Mouse (Mus musculus) CH12.LX (cell line): ENCODE measurements around the gene Hs1bp3. TPM values are rescaled to one million over a fixed set of nuclear protein-coding genes. Genes with fewer than 3 reads are reported as not detected.

Experiments
- DNase-seq: peaks from one replicate; pipeline ENCODE4 v3.0.0-alpha.2; 2013; ENCODE audit errors: extremely low read depth
- H3K27ac ChIP-seq: 2 replicates; pipeline ENCODE4 v1.5.1; 2012; ENCODE audit warnings: low read depth, mild to moderate bottlenecking, control low read depth, moderate library complexity; ENCODE audit not compliant: insufficient read depth
- H3K27me3 ChIP-seq: replicated peaks from 2 replicates; pipeline ENCODE3; 2012; ENCODE audit warnings: inconsistent platforms
- H3K36me3 ChIP-seq, 2 experiments: replicated peaks in 1 of 2; 2 replicates each; pipeline versions ENCODE3 to v1.6.1; 2012; ENCODE audit warnings: inconsistent platforms in 1 of 2, low read length in 1 of 2, mild to moderate bottlenecking in 1 of 2, mixed read lengths in 1 of 2, moderate library complexity in 1 of 2; ENCODE audit not compliant: control insufficient read depth in 1 of 2, insufficient read depth in 1 of 2
- H3K4me1 ChIP-seq, 2 experiments: 2 replicates each; pipeline ENCODE4 v1.6.1; 2012; ENCODE audit warnings: inconsistent platforms in 1 of 2, moderate library complexity in 1 of 2; ENCODE audit not compliant: insufficient read depth in 2 of 2, control insufficient read depth in 1 of 2
- H3K4me2 ChIP-seq: 2 replicates; pipeline ENCODE4 v1.6.1; 2012; ENCODE audit warnings: low read depth, mild to moderate bottlenecking, control low read depth; ENCODE audit not compliant: poor library complexity, insufficient read depth, severe bottlenecking
- H3K4me3 ChIP-seq, 3 experiments: fragments of 150-350 bp in 1 of 3; sonication (generic) in 1 of 3; replicated peaks in 1 of 3; 2 replicates each; pipeline versions ENCODE3 to v1.5.1; 2011 to 2012; ENCODE audit warnings: low read depth in 2 of 3, low read length in 2 of 3, mild to moderate bottlenecking in 2 of 3, moderate library complexity in 2 of 3, control low read depth in 1 of 3, improper control_type of control experiment in 1 of 3, inconsistent platforms in 1 of 3, mixed read lengths in 1 of 3; ENCODE audit not compliant: poor library complexity in 1 of 3
- H3K79me2 ChIP-seq: replicated peaks from 2 replicates; pipeline ENCODE4 v1.6.1; 2012; ENCODE audit warnings: mild to moderate bottlenecking, moderate library complexity; ENCODE audit not compliant: control insufficient read depth, poor library complexity, insufficient read depth, severe bottlenecking; ENCODE audit errors: extremely low read depth
- H3K9ac ChIP-seq: 2 replicates; pipeline ENCODE4 v1.6.1; 2012; ENCODE audit warnings: low read depth, mild to moderate bottlenecking, control low read depth, moderate library complexity; ENCODE audit not compliant: insufficient read depth
- H3K9me3 ChIP-seq: replicated peaks from 2 replicates; pipeline ENCODE3; 2012; ENCODE audit warnings: low read length, inconsistent platforms, mixed read lengths
- BHLHE40 ChIP-seq: IDR thresholded peaks from 2 replicates; pipeline ENCODE4 v1.6.1; 2011; ENCODE audit warnings: mild to moderate bottlenecking, low read depth, low read length, improper control_type of control experiment
- CHD1 ChIP-seq: IDR thresholded peaks from 2 replicates; pipeline ENCODE4 v1.6.1; 2012; ENCODE audit warnings: low read depth, low read length, improper control_type of control experiment, inconsistent platforms
- CHD2 ChIP-seq: IDR thresholded peaks from 2 replicates; pipeline ENCODE4 v1.6.1; 2011; ENCODE audit warnings: low read length, improper control_type of control experiment
- E2F4 ChIP-seq: IDR thresholded peaks from 2 replicates; pipeline ENCODE4 v1.6.1; 2011; ENCODE audit warnings: low read depth, low read length, improper control_type of control experiment; ENCODE audit not compliant: insufficient replicate concordance
- ELF1 ChIP-seq: IDR thresholded peaks from 2 replicates; pipeline ENCODE4 v1.6.1; 2014; ENCODE audit warnings: low read depth, mild to moderate bottlenecking, inconsistent platforms, low read length, improper control_type of control experiment
- EP300 ChIP-seq: IDR thresholded peaks from 2 replicates; pipeline ENCODE4 v1.6.1; 2011; ENCODE audit warnings: low read length, improper control_type of control experiment
- ETS1 ChIP-seq: conservative IDR thresholded peaks from 2 replicates; pipeline ENCODE4 v1.6.1; 2012; ENCODE audit warnings: low read depth, mild to moderate bottlenecking, inconsistent platforms, low read length, improper control_type of control experiment, moderate library complexity
- JUN ChIP-seq: IDR thresholded peaks from 2 replicates; pipeline ENCODE4 v1.6.1; 2011; ENCODE audit warnings: low read depth, mild to moderate bottlenecking, low read length, improper control_type of control experiment, moderate library complexity; ENCODE audit not compliant: insufficient read depth
- JUND ChIP-seq: conservative IDR thresholded peaks from 2 replicates; pipeline ENCODE4 v1.6.1; 2011; ENCODE audit warnings: low read depth, low read length, improper control_type of control experiment
- MAX ChIP-seq: IDR thresholded peaks from 2 replicates; pipeline ENCODE4 v1.6.1; 2011; ENCODE audit warnings: low read length, improper control_type of control experiment
- MAZ ChIP-seq: IDR thresholded peaks from 2 replicates; pipeline ENCODE4 v1.6.1; 2012; ENCODE audit warnings: low read depth, mild to moderate bottlenecking, inconsistent platforms, low read length, improper control_type of control experiment, moderate library complexity
- MXI1 ChIP-seq: IDR thresholded peaks from 2 replicates; pipeline ENCODE4 v1.6.1; 2011; ENCODE audit warnings: mild to moderate bottlenecking, low read depth, low read length, improper control_type of control experiment
- MYC ChIP-seq: IDR thresholded peaks from 2 replicates; pipeline ENCODE4 v1.6.1; 2011; ENCODE audit warnings: low read depth, mild to moderate bottlenecking, improper control_type of control experiment, low read length
- NELFE ChIP-seq: IDR thresholded peaks from 2 replicates; pipeline ENCODE4 v1.6.1; 2011; ENCODE audit warnings: low read depth, low read length, improper control_type of control experiment
- NRF1 ChIP-seq: IDR thresholded peaks from 2 replicates; pipeline ENCODE4 v1.6.1; 2014; ENCODE audit warnings: low read depth, mild to moderate bottlenecking, inconsistent platforms, low read length, improper control_type of control experiment, moderate library complexity
- POLR2A ChIP-seq: IDR thresholded peaks from 2 replicates; pipeline ENCODE4 v1.6.1; 2011; ENCODE audit warnings: low read depth, mild to moderate bottlenecking, improper control_type of control experiment, low read length
- RAD21 ChIP-seq: IDR thresholded peaks from 2 replicates; pipeline ENCODE4 v1.6.1; 2011; ENCODE audit warnings: low read depth, mild to moderate bottlenecking, low read length, improper control_type of control experiment, moderate library complexity
- RCOR1 ChIP-seq: conservative IDR thresholded peaks from 2 replicates; pipeline ENCODE4 v1.6.1; 2012; ENCODE audit warnings: low read depth, mild to moderate bottlenecking, inconsistent platforms, low read length, improper control_type of control experiment
- SIN3A ChIP-seq: IDR thresholded peaks from 2 replicates; pipeline ENCODE4 v1.6.1; 2012; ENCODE audit warnings: low read length, improper control_type of control experiment, inconsistent platforms
- SMC3 ChIP-seq: IDR thresholded peaks from 2 replicates; pipeline ENCODE4 v1.6.1; 2011; ENCODE audit warnings: low read depth, low read length, improper control_type of control experiment
- TBP ChIP-seq: conservative IDR thresholded peaks from 2 replicates; pipeline ENCODE4 v1.6.1; 2011; ENCODE audit warnings: low read depth, low read length, improper control_type of control experiment
- TCF12 ChIP-seq: IDR thresholded peaks from 2 replicates; pipeline ENCODE4 v1.6.1; 2014; ENCODE audit warnings: low read depth, mild to moderate bottlenecking, inconsistent platforms, low read length, improper control_type of control experiment
- UBTF ChIP-seq: IDR thresholded peaks from 2 replicates; pipeline ENCODE4 v1.6.1; 2012; ENCODE audit warnings: low read depth, mild to moderate bottlenecking, inconsistent platforms, low read length, improper control_type of control experiment, moderate library complexity
- USF1 ChIP-seq: IDR thresholded peaks from 2 replicates; pipeline ENCODE4 v1.6.1; 2014; ENCODE audit warnings: low read depth, mild to moderate bottlenecking, inconsistent platforms, low read length, improper control_type of control experiment
- ZNF384 ChIP-seq: IDR thresholded peaks from 2 replicates; pipeline ENCODE4 v1.6.1; 2012; ENCODE audit warnings: low read depth, low read length, improper control_type of control experiment, inconsistent platforms
- dilution Hi-C: fragments of 300-500 bp; cut with MboI; formaldehyde crosslinking; loops from 2 replicates; pipeline ENCODE4 v1.14.3; 2020; ENCODE audit warnings: low sequenced_read_pairs; ENCODE audit not compliant: extremely low pct_unique_long_range_greater_than_20kb, extremely low pct_ligation_motif_present
- in situ Hi-C: fragments of 300-500 bp; cut with MboI; formaldehyde crosslinking; loops from 3 replicates; pipeline ENCODE4 v1.14.3; 2019; ENCODE audit warnings: low sequenced_read_pairs, low pct_ligation_motif_present, low pct_unique_long_range_greater_than_20kb, mixed read lengths
- polyA plus RNA-seq: library from polyadenylated mRNA; unstranded; fragments of >175 nt; gene quantifications from 2 replicates; pipeline ENCODE4 v1.2.1, GENCODE M21; 2012; ENCODE audit warnings: low read depth; ENCODE audit not compliant: insufficient read length
- total RNA-seq, 2 experiments: library from RNA; depleted of rRNA; stranded (reverse); fragments of 300-350 nt in 1 of 2; fragments of >200 nt in 1 of 2; gene quantifications; 2 replicates each; pipeline ENCODE4 v1.2.3; 2012 to 2014

The Hs1bp3 gene
- total and polyA plus RNA-seq, 3 experiments, result 2.6 to 10.1 (median 4.7) TPM

- Histone ChIP-seq H3K9me3 (no peaks in the 10 kb centered on the region), H3K79me2 (no peaks in the 10 kb centered on the region), H3K4me1 (peaks cover 8 to 36% of the 10 kb centered on the region in 2 experiments), H3K27me3 (no peaks in the 10 kb centered on the region), H3K36me3 (peaks cover 0 to 20% of the 10 kb centered on the region in 2 experiments), H3K9ac (no peak overlapping the region), H3K4me3 (no peak overlapping the region), H3K27ac (no peak overlapping the region), H3K4me2 (no peak overlapping the region)
- DNase-seq, result no peak
- TF ChIP-seq UBTF, result no peak
- no peak for TF ChIP-seq USF1
- TF ChIP-seq MYC, result no peak
- no peak for TF ChIP-seq RCOR1
- in situ Hi-C loops, result no loop called here
- dilution Hi-C loops, result no loop called here
Observed at GRCm38 (mm10) chr12:8291157-8291853, 21.9 kb upstream of the Hs1bp3 start.

GRCm38 (mm10) chr12:8295307-8295913 lies 17.8 kb upstream of the Hs1bp3 start:
- Histone ChIP-seq H3K9me3 (peaks cover 28% of the 10 kb centered on the region), H3K9ac (no peak overlapping the region), H3K4me2 (no peak overlapping the region)
- in situ Hi-C loops, result no loop called here
- peak; percentile 53 for DNase-seq
- TF ChIP-seq POLR2A, result no peak
- peak; percentile 22; the same call in 1 of the 2 replicates for TF ChIP-seq ETS1
- TF ChIP-seq TBP, result 0 out of 2 replicates have a peak, but pooled peaks have one; percentile 12
- TF ChIP-seq JUN, result no peak
- TF ChIP-seq, all 38 proteins: peak for 2
- no peak overlapping the region for H3K4me3 ChIP-seq
- H3K4me1 ChIP-seq, result peaks cover 8 to 39% of the 10 kb centered on the region in 2 experiments
- H3K79me2 ChIP-seq, result no peaks in the 10 kb centered on the region
- dilution Hi-C loops, result no loop called here
- peaks cover 0 to 11% of the 10 kb centered on the region in 2 experiments for H3K36me3 ChIP-seq
- no peak overlapping the region for H3K27ac ChIP-seq
- no peaks in the 10 kb centered on the region for H3K27me3 ChIP-seq

GRCm38 (mm10) chr12:8296154-8296553 lies 17.1 kb upstream of the Hs1bp3 start:
- DNase-seq, result no peak
- TF ChIP-seq RCOR1 (no peak), MXI1 (no peak), MAX (no peak), CHD2 (no peak), SMC3 (no peak), RAD21 (no peak), ZNF384 (no peak), E2F4 (no peak), BHLHE40 (no peak), SIN3A (no peak), MAZ (no peak), NELFE (no peak), JUND (no peak), NRF1 (no peak), EP300 (no peak), MYC (no peak), USF1 (no peak), ELF1 (no peak), TCF12 (no peak), CHD1 (no peak)
- Histone ChIP-seq H3K27ac (no peak overlapping the region), H3K9ac (no peak overlapping the region), H3K4me3 (no peak overlapping the region), H3K27me3 (no peaks in the 10 kb centered on the region), H3K4me1 (peaks cover 8 to 39% of the 10 kb centered on the region in 2 experiments), H3K9me3 (peaks cover 34% of the 10 kb centered on the region), H3K4me2 (no peak overlapping the region), H3K79me2 (no peaks in the 10 kb centered on the region), H3K36me3 (peaks cover 0 to 9% of the 10 kb centered on the region in 2 experiments)
- in situ Hi-C loops (no loop called here), dilution Hi-C loops (no loop called here)
